Mouse (Mus musculus) CH12.LX (cell line): ENCODE results near the gene Cacnb4. TPM values are rescaled to one million over a fixed set of nuclear protein-coding genes. Genes with fewer than 3 reads are reported as not detected.

ENCODE experiments used
- DNase-seq: peaks from one replicate; pipeline ENCODE4 v3.0.0-alpha.2; 2013; ENCODE audit errors: extremely low read depth
- H3K27ac ChIP-seq: 2 replicates; pipeline ENCODE4 v1.5.1; 2012; ENCODE audit warnings: low read depth, mild to moderate bottlenecking, control low read depth, moderate library complexity; ENCODE audit not compliant: insufficient read depth
- H3K27me3 ChIP-seq: replicated peaks from 2 replicates; pipeline ENCODE3; 2012; ENCODE audit warnings: inconsistent platforms
- H3K36me3 ChIP-seq, 2 experiments: replicated peaks in 1 of 2; 2 replicates each; pipeline versions ENCODE3 to v1.6.1; 2012; ENCODE audit warnings: inconsistent platforms in 1 of 2, low read length in 1 of 2, mild to moderate bottlenecking in 1 of 2, mixed read lengths in 1 of 2, moderate library complexity in 1 of 2; ENCODE audit not compliant: control insufficient read depth in 1 of 2, insufficient read depth in 1 of 2
- H3K4me1 ChIP-seq, 2 experiments: 2 replicates each; pipeline ENCODE4 v1.6.1; 2012; ENCODE audit warnings: inconsistent platforms in 1 of 2, moderate library complexity in 1 of 2; ENCODE audit not compliant: insufficient read depth in 2 of 2, control insufficient read depth in 1 of 2
- H3K4me2 ChIP-seq: 2 replicates; pipeline ENCODE4 v1.6.1; 2012; ENCODE audit warnings: low read depth, mild to moderate bottlenecking, control low read depth; ENCODE audit not compliant: poor library complexity, insufficient read depth, severe bottlenecking
- H3K4me3 ChIP-seq, 3 experiments: fragments of 150-350 bp in 1 of 3; sonication (generic) in 1 of 3; replicated peaks in 1 of 3; 2 replicates each; pipeline versions ENCODE3 to v1.5.1; 2011 to 2012; ENCODE audit warnings: low read depth in 2 of 3, low read length in 2 of 3, mild to moderate bottlenecking in 2 of 3, moderate library complexity in 2 of 3, control low read depth in 1 of 3, improper control_type of control experiment in 1 of 3, inconsistent platforms in 1 of 3, mixed read lengths in 1 of 3; ENCODE audit not compliant: poor library complexity in 1 of 3
- H3K79me2 ChIP-seq: replicated peaks from 2 replicates; pipeline ENCODE4 v1.6.1; 2012; ENCODE audit warnings: mild to moderate bottlenecking, moderate library complexity; ENCODE audit not compliant: control insufficient read depth, poor library complexity, insufficient read depth, severe bottlenecking; ENCODE audit errors: extremely low read depth
- H3K9ac ChIP-seq: 2 replicates; pipeline ENCODE4 v1.6.1; 2012; ENCODE audit warnings: low read depth, mild to moderate bottlenecking, control low read depth, moderate library complexity; ENCODE audit not compliant: insufficient read depth
- H3K9me3 ChIP-seq: replicated peaks from 2 replicates; pipeline ENCODE3; 2012; ENCODE audit warnings: low read length, inconsistent platforms, mixed read lengths
- CHD1 ChIP-seq: IDR thresholded peaks from 2 replicates; pipeline ENCODE4 v1.6.1; 2012; ENCODE audit warnings: low read depth, low read length, improper control_type of control experiment, inconsistent platforms
- CHD2 ChIP-seq: IDR thresholded peaks from 2 replicates; pipeline ENCODE4 v1.6.1; 2011; ENCODE audit warnings: low read length, improper control_type of control experiment
- E2F4 ChIP-seq: IDR thresholded peaks from 2 replicates; pipeline ENCODE4 v1.6.1; 2011; ENCODE audit warnings: low read depth, low read length, improper control_type of control experiment; ENCODE audit not compliant: insufficient replicate concordance
- EP300 ChIP-seq: IDR thresholded peaks from 2 replicates; pipeline ENCODE4 v1.6.1; 2011; ENCODE audit warnings: low read length, improper control_type of control experiment
- GABPA ChIP-seq: IDR thresholded peaks from 2 replicates; pipeline ENCODE4 v1.6.1; 2012; ENCODE audit warnings: low read depth, low read length, improper control_type of control experiment, inconsistent platforms; ENCODE audit not compliant: insufficient replicate concordance
- HCFC1 ChIP-seq: IDR thresholded peaks from 2 replicates; pipeline ENCODE4 v1.6.1; 2012; ENCODE audit warnings: low read depth, mild to moderate bottlenecking, inconsistent platforms, low read length, improper control_type of control experiment
- KAT2A ChIP-seq: IDR thresholded peaks from 2 replicates; pipeline ENCODE4 v1.6.1; 2012; ENCODE audit warnings: low read length, improper control_type of control experiment, inconsistent platforms; ENCODE audit not compliant: insufficient replicate concordance
- MAX ChIP-seq: IDR thresholded peaks from 2 replicates; pipeline ENCODE4 v1.6.1; 2011; ENCODE audit warnings: low read length, improper control_type of control experiment
- MEF2A ChIP-seq: IDR thresholded peaks from 2 replicates; pipeline ENCODE4 v1.6.1; 2014; ENCODE audit warnings: low read depth, mild to moderate bottlenecking, inconsistent platforms, low read length, improper control_type of control experiment, borderline replicate concordance
- MXI1 ChIP-seq: IDR thresholded peaks from 2 replicates; pipeline ENCODE4 v1.6.1; 2011; ENCODE audit warnings: mild to moderate bottlenecking, low read depth, low read length, improper control_type of control experiment
- NELFE ChIP-seq: IDR thresholded peaks from 2 replicates; pipeline ENCODE4 v1.6.1; 2011; ENCODE audit warnings: low read depth, low read length, improper control_type of control experiment
- NRF1 ChIP-seq: IDR thresholded peaks from 2 replicates; pipeline ENCODE4 v1.6.1; 2014; ENCODE audit warnings: low read depth, mild to moderate bottlenecking, inconsistent platforms, low read length, improper control_type of control experiment, moderate library complexity
- POLR2A ChIP-seq: IDR thresholded peaks from 2 replicates; pipeline ENCODE4 v1.6.1; 2011; ENCODE audit warnings: low read depth, mild to moderate bottlenecking, improper control_type of control experiment, low read length
- POLR2AphosphoS2 ChIP-seq: IDR thresholded peaks from 2 replicates; pipeline ENCODE4 v1.6.1; 2011; ENCODE audit warnings: low read depth, low read length, improper control_type of control experiment
- RAD21 ChIP-seq: IDR thresholded peaks from 2 replicates; pipeline ENCODE4 v1.6.1; 2011; ENCODE audit warnings: low read depth, mild to moderate bottlenecking, low read length, improper control_type of control experiment, moderate library complexity
- SIN3A ChIP-seq: IDR thresholded peaks from 2 replicates; pipeline ENCODE4 v1.6.1; 2012; ENCODE audit warnings: low read length, improper control_type of control experiment, inconsistent platforms
- SMC3 ChIP-seq: IDR thresholded peaks from 2 replicates; pipeline ENCODE4 v1.6.1; 2011; ENCODE audit warnings: low read depth, low read length, improper control_type of control experiment
- UBTF ChIP-seq: IDR thresholded peaks from 2 replicates; pipeline ENCODE4 v1.6.1; 2012; ENCODE audit warnings: low read depth, mild to moderate bottlenecking, inconsistent platforms, low read length, improper control_type of control experiment, moderate library complexity
- USF1 ChIP-seq: IDR thresholded peaks from 2 replicates; pipeline ENCODE4 v1.6.1; 2014; ENCODE audit warnings: low read depth, mild to moderate bottlenecking, inconsistent platforms, low read length, improper control_type of control experiment
- ZC3H11A ChIP-seq: IDR thresholded peaks from 2 replicates; pipeline ENCODE4 v1.6.1; 2012; ENCODE audit warnings: low read depth, mild to moderate bottlenecking, inconsistent platforms, low read length, improper control_type of control experiment
- ZKSCAN1 ChIP-seq: IDR thresholded peaks from 2 replicates; pipeline ENCODE4 v1.6.1; 2012; ENCODE audit warnings: low read depth, inconsistent platforms, low read length, improper control_type of control experiment, borderline replicate concordance
- ZMIZ1 ChIP-seq: IDR thresholded peaks from 2 replicates; pipeline ENCODE4 v1.6.1; 2012; ENCODE audit warnings: low read depth, mild to moderate bottlenecking, inconsistent platforms, low read length, improper control_type of control experiment
- ZNF384 ChIP-seq: IDR thresholded peaks from 2 replicates; pipeline ENCODE4 v1.6.1; 2012; ENCODE audit warnings: low read depth, low read length, improper control_type of control experiment, inconsistent platforms
- dilution Hi-C: fragments of 300-500 bp; cut with MboI; formaldehyde crosslinking; loops from 2 replicates; pipeline ENCODE4 v1.14.3; 2020; ENCODE audit warnings: low sequenced_read_pairs; ENCODE audit not compliant: extremely low pct_unique_long_range_greater_than_20kb, extremely low pct_ligation_motif_present
- in situ Hi-C: fragments of 300-500 bp; cut with MboI; formaldehyde crosslinking; loops from 3 replicates; pipeline ENCODE4 v1.14.3; 2019; ENCODE audit warnings: low sequenced_read_pairs, low pct_ligation_motif_present, low pct_unique_long_range_greater_than_20kb, mixed read lengths
- polyA plus RNA-seq: library from polyadenylated mRNA; unstranded; fragments of >175 nt; gene quantifications from 2 replicates; pipeline ENCODE4 v1.2.1, GENCODE M21; 2012; ENCODE audit warnings: low read depth; ENCODE audit not compliant: insufficient read length
- total RNA-seq, 2 experiments: library from RNA; depleted of rRNA; stranded (reverse); fragments of 300-350 nt in 1 of 2; fragments of >200 nt in 1 of 2; gene quantifications; 2 replicates each; pipeline ENCODE4 v1.2.3; 2012 to 2014

The Cacnb4 gene
- total and polyA plus RNA-seq, 3 experiments = 0.77 to 3.4 (median 1.5) TPM

DNA sequence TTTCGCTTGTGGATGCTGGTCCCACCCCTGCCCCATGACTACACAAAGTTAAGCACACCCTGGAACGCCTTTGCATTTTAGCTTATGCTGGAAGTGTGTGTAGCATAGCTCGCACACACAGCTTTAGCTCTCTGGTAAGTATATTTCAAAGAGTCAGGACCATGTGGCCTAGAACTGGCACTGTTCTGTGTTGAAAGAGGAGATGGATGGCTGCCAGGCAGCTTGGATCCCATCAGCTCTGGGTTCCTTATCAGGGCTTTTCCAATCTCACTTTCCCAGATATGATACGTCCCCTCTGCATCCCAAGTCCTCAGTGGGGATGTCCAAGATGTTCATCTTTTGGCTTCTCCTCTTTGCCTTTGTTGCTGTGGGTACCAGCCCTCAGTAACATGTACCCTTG lies 157.9 kb downstream of the Cacnb4 start:
- TF ChIP-seq MXI1 (no peak), ZNF384 (no peak), NRF1 (no peak), MEF2A (no peak), NELFE (no peak), UBTF (no peak), ZC3H11A (no peak), SIN3A (no peak), ZKSCAN1 (no peak), CHD2 (no peak), KAT2A (no peak), POLR2AphosphoS2 (no peak), E2F4 (no peak), GABPA (no peak), ZMIZ1 (no peak), POLR2A (no peak), USF1 (no peak), SMC3 (no peak), CHD1 (no peak), EP300 (no peak)
- no peak overlapping the region for H3K27ac ChIP-seq
- no peaks in the 10 kb centered on the region for H3K27me3 ChIP-seq
- H3K4me1 ChIP-seq = peaks cover 2 to 32% of the 10 kb centered on the region in 2 experiments; a peak in 3 of 4 replicates
- H3K36me3 ChIP-seq = no peaks in the 10 kb centered on the region
- dilution Hi-C loops = no loop called here
- in situ Hi-C loops = no loop called here
- H3K4me2 ChIP-seq = no peak overlapping the region
- H3K79me2 ChIP-seq = no peaks in the 10 kb centered on the region
- no peak for DNase-seq
- H3K9me3 ChIP-seq = no peaks in the 10 kb centered on the region
- H3K4me3 ChIP-seq = no peak overlapping the region
- H3K9ac ChIP-seq = no peak overlapping the region

DNA sequence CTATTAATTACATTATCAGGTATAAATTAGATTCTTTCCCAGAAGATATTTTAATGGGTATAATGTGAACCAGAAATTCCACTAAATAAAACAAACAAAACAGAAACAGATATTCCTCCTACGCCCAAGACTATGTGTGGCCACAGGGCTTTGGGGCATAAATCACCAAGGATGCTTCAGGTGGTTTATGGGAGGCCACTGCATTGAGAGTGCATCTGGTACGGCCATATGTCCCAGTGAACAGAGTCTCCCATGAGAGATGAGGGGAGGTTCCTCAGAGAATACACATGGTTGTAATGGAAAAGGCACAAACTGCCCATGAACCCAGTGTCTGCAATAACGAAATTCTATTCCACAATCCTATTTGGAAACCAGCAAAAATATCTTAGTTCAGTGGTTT lies 160.1 kb downstream of the Cacnb4 start:
- Histone ChIP-seq H3K36me3 (no peaks in the 10 kb centered on the region), H3K4me1 (peaks cover 2 to 37% of the 10 kb centered on the region in 2 experiments; a peak in 3 of 4 replicates), H3K4me3 (no peak overlapping the region), H3K9me3 (no peaks in the 10 kb centered on the region), H3K27ac (no peak overlapping the region), H3K27me3 (no peaks in the 10 kb centered on the region), H3K79me2 (no peaks in the 10 kb centered on the region), H3K4me2 (no peak overlapping the region), H3K9ac (no peak overlapping the region)
- no peak for DNase-seq
- dilution Hi-C loops = no loop called here
- in situ Hi-C loops = no loop called here
- TF ChIP-seq HCFC1 = no peak
- no peak for TF ChIP-seq NRF1
- no peak for TF ChIP-seq RAD21
- TF ChIP-seq MXI1 = no peak
- TF ChIP-seq ZKSCAN1 = no peak
- TF ChIP-seq MAX = no peak
- TF ChIP-seq CHD2 = no peak
